Mouse (Mus musculus) heart, adult 2 months (tissue): ENCODE results near the gene Calcoco1.

Source experiments
- CTCF ChIP-seq: fragments of 200-600 bp; IDR thresholded peaks from 2 replicates; pipeline ENCODE4 v1.8.1; 2022; ENCODE audit warnings: antibody characterized with exemption, mild to moderate bottlenecking, moderate library complexity
- EP300 ChIP-seq: fragments of 200-500 bp; IDR thresholded peaks from 2 replicates; pipeline ENCODE4 v1.6.1; 2011; ENCODE audit warnings: low read depth, low read length, control low read depth; ENCODE audit not compliant: insufficient read depth
- POLR2A ChIP-seq: fragments of 200-500 bp; IDR thresholded peaks from 2 replicates; pipeline ENCODE4 v1.6.1; 2011; ENCODE audit warnings: mild to moderate bottlenecking, low read depth, low read length, control low read depth; ENCODE audit not compliant: insufficient read depth

- TF ChIP-seq EP300, result no peak
- TF ChIP-seq POLR2A, result no peak
- no peak for TF ChIP-seq CTCF
These were observed 25.1 kb downstream of the Calcoco1 start for GRCm38 (mm10) chr15:102696899-102697298.
